In genomic region chr6:86067145-86067544, GRCm38 (mm10) we compare ENCODE assay signal across 32 mouse cellular contexts. TPM values are rescaled to one million over a fixed set of nuclear protein-coding genes. Genes with fewer than 3 reads are reported as not detected.
DNase-seq lines count a peak whose midpoint lies in the region; ATAC-seq lines count a peak whose summit lies in the region.
"Had no signal": no experiment of that assay in that cellular context is flagged by ENCODE, and none has a peak within 500 bp of the region (broad histone marks: within the 10 kb centered on the region; RNA-seq: fewer than 3 reads in every experiment).

No protein-coding gene starts in this region.

- no peaks in the 10 kb centered on the region for H3K27me3 ChIP-seq in forebrain, embryonic 13.5 days
- no peaks in the 10 kb centered on the region for H3K27me3 ChIP-seq in forebrain, embryonic 11.5 days (ENCODE audit: control insufficient read depth, insufficient read depth, low read length)
- H3K27me3 ChIP-seq: hindbrain, embryonic 12.5 days; limb, embryonic 13.5 days; midbrain, embryonic 12.5 days; stomach, embryonic 15.5 days had no signal

- no peak for ATAC-seq in forebrain, embryonic 13.5 days
- no peak for ATAC-seq in forebrain, embryonic 11.5 days (replicated peaks; ENCODE audit: low FRiP score)
- ATAC-seq: CD4-positive, CD25-positive, alpha-beta regulatory T cell, adult 4 months; inflammation-experienced regulatory T-cells, adult 6 months; liver, embryonic 12.5 days had no signal

- H3K36me3 ChIP-seq in forebrain, embryonic 13.5 days (ENCODE audit: poor library complexity, severe bottlenecking) = no peaks in the 10 kb centered on the region
- H3K36me3 ChIP-seq in forebrain, embryonic 11.5 days (ENCODE audit: control insufficient read depth, insufficient read depth, low read length) = no peaks in the 10 kb centered on the region
- H3K36me3 ChIP-seq: heart, embryonic 13.5 days; hindbrain, embryonic 12.5 days; limb, embryonic 13.5 days; liver, embryonic 12.5 days; midbrain, embryonic 12.5 days; stomach, embryonic 15.5 days had no signal

- H3K27ac ChIP-seq in forebrain, embryonic 13.5 days = peak overlapping the region; percentile 40; the same call in 1 of the 2 replicates
- no peak overlapping the region for H3K27ac ChIP-seq in forebrain, embryonic 11.5 days (ENCODE audit: low read depth, low read length)
- H3K27ac ChIP-seq: heart, embryonic 13.5 days; kidney, postnatal 0 days; limb, embryonic 13.5 days; liver, embryonic 12.5 days; midbrain, embryonic 12.5 days; stomach, embryonic 15.5 days had no signal

- no peak overlapping the region for H3K4me3 ChIP-seq in forebrain, embryonic 13.5 days
- no peak overlapping the region for H3K4me3 ChIP-seq in forebrain, embryonic 11.5 days (ENCODE audit: low read depth, low read length)
- H3K4me3 ChIP-seq: heart, embryonic 13.5 days; hindbrain, embryonic 12.5 days; limb, embryonic 13.5 days; liver, embryonic 12.5 days; midbrain, embryonic 12.5 days; stomach, embryonic 15.5 days had no signal

- H3K9me3 ChIP-seq in forebrain, embryonic 13.5 days (replicated peaks) = no peaks in the 10 kb centered on the region
- H3K9me3 ChIP-seq in forebrain, embryonic 11.5 days (ENCODE audit: control insufficient read depth, low read length) = no peaks in the 10 kb centered on the region
- H3K9me3 ChIP-seq: heart, embryonic 13.5 days; hindbrain, embryonic 12.5 days; limb, embryonic 13.5 days; liver, embryonic 12.5 days; midbrain, embryonic 12.5 days; stomach, embryonic 15.5 days had no signal

- H3K4me1 ChIP-seq in forebrain, embryonic 13.5 days = peaks cover 83% of the 10 kb centered on the region
- H3K4me1 ChIP-seq in forebrain, embryonic 11.5 days (replicated peaks; ENCODE audit: control insufficient read depth, insufficient read depth, low read length) = peaks cover 19% of the 10 kb centered on the region
- H3K4me1 ChIP-seq: limb, embryonic 13.5 days; stomach, embryonic 15.5 days had no signal

- H3K4me2 ChIP-seq in forebrain, embryonic 13.5 days = no peak overlapping the region
- H3K4me2 ChIP-seq in forebrain, embryonic 11.5 days (ENCODE audit: low read depth, low read length, severe bottlenecking) = no peak overlapping the region
- H3K4me2 ChIP-seq: heart, embryonic 13.5 days; hindbrain, embryonic 12.5 days; limb, embryonic 13.5 days; liver, embryonic 12.5 days; midbrain, embryonic 12.5 days; stomach, embryonic 15.5 days had no signal

- WGBS in forebrain, embryonic 13.5 days = 52% methylated on average over 5 of the region's 5 CpGs
- 49% methylated on average over 5 of the region's 5 CpGs for WGBS in forebrain, embryonic 11.5 days

- no peak overlapping the region for H3K9ac ChIP-seq in forebrain, embryonic 13.5 days
- no peak overlapping the region for H3K9ac ChIP-seq in forebrain, embryonic 11.5 days (ENCODE audit: low read length)
- H3K9ac ChIP-seq: heart, embryonic 13.5 days; hindbrain, embryonic 12.5 days; limb, embryonic 13.5 days; liver, embryonic 12.5 days; midbrain, embryonic 12.5 days; stomach, embryonic 15.5 days had no signal

- no peak for DNase-seq in forebrain, embryonic 11.5 days (ENCODE audit: low spot score)
- DNase-seq in layer of hippocampus, adult 9-11 months = peak; percentile 40
- DNase-seq in layer of hippocampus, postnatal 25 days (ENCODE audit: extremely low spot score in 1 of 2, low spot score in 1 of 2) = no peak
- peak; percentile 57 for DNase-seq in right cerebral cortex, adult 18-20 months
- DNase-seq in right cerebral cortex, postnatal 4 days = no peak
- DNase-seq in spleen, postnatal 36 days (ENCODE audit: low spot score in 2 of 2) = no peak
- DNase-seq in embryo, embryonic 10 days (ENCODE audit: low spot score) = no peak
- DNase-seq: adrenal gland, postnatal 14 days; cerebellum, adult 11 months; gastrocnemius, postnatal 14 days; heart, adult 11 months; heart, postnatal 14 days; kidney, adult 2 months; lung, adult 18-20 months; lung, postnatal 10 days; right cerebral cortex, postnatal 25 days; thymus, adult 18-20 months; thymus, postnatal 36 days had no signal

RNA-seq across cellular contexts. Expression of gene Add2, which starts 38.7 kb away (rescaled TPM):
- 155 and 172 TPM in 2 replicates for polyA plus RNA-seq in forebrain, embryonic 13.5 days (2015; fragmentation: Nextera tagmentation; extraction: Ambion mirVana)
- polyA plus RNA-seq in forebrain, embryonic 11.5 days (2014; fragmentation: Nextera tagmentation; extraction: Ambion mirVana) = 61.0 and 68.3 TPM in 2 replicates
- total RNA-seq in layer of hippocampus, postnatal 25 days (2021) = 100 to 1,000 TPM; 279 to 295 TPM
- polyA plus RNA-seq: CD4-positive, CD25-positive, alpha-beta regulatory T cell, adult 4 months; inflammation-experienced regulatory T-cells, adult 6 months had no signal

RNA-seq across cellular contexts. Expression of gene Figla, which starts 51.2 kb away (rescaled TPM):
- polyA plus RNA-seq in forebrain, embryonic 13.5 days (2015; fragmentation: Nextera tagmentation; extraction: Ambion mirVana) = not detected in 2 replicates
- not detected in 2 replicates for polyA plus RNA-seq in forebrain, embryonic 11.5 days (2014; fragmentation: Nextera tagmentation; extraction: Ambion mirVana)
- not detected for total RNA-seq in layer of hippocampus, postnatal 25 days (2021)
- total RNA-seq: adrenal gland, postnatal 14 days; gastrocnemius, postnatal 14 days; heart, postnatal 14 days; layer of hippocampus, postnatal 36 days; left cerebral cortex, postnatal 25 days had no signal
- polyA plus RNA-seq: CD4-positive, CD25-positive, alpha-beta regulatory T cell, adult 4 months; embryonic facial prominence, embryonic 14.5 days; heart, embryonic 13.5 days; hindbrain, embryonic 12.5 days; inflammation-experienced regulatory T-cells, adult 6 months; kidney, adult 2 months; kidney, postnatal 0 days; large intestine, adult 2 months; limb, embryonic 13.5 days; liver, embryonic 12.5 days; midbrain, embryonic 12.5 days; stomach, embryonic 15.5 days had no signal

Comparison
In these comparisons a context has a peak if more than half of its experiments do, and no peak if none do; other contexts are left out.
1. DNase-seq: peak in layer of hippocampus, adult 9-11 months (single experiment) and right cerebral cortex, adult 18-20 months (single experiment); none in forebrain, embryonic 11.5 days (single experiment), layer of hippocampus, postnatal 25 days (0 of 2), right cerebral cortex, postnatal 4 days (single experiment), spleen, postnatal 36 days (0 of 2) and embryo, embryonic 10 days (single experiment).